Mouse (Mus musculus) liver, embryonic 13.5 days (tissue): ENCODE measurements at regions not wholly inside any gene's neighbourhood (a gene's known extent, or its start where the extent isn't known, plus 50 kb on each side); places are given as distances from the start of the nearest gene placed in this dataset.
"Not testable (repeated sequence)": the region's sequence is repeated elsewhere in the genome, so short reads cannot be mapped to it uniquely, and the experiment has no call there.

Experiments used
- ATAC-seq: fragments of 200-750 bp; cut with Nextera tagmentation; 2 replicates; pipeline ENCODE4 v1.8.0; 2017; ENCODE audit warnings: low read depth, mild to moderate bottlenecking, moderate number of reproducible peaks, moderate library complexity
- DNase-seq: peaks from one replicate; pipeline ENCODE4 v3.0.0; 2022
- H3K27ac ChIP-seq: fragments of 300-500 bp; sonication (generic); 2 replicates; pipeline ENCODE4 v1.5.1; 2015; ENCODE audit warnings: moderate library complexity, mild to moderate bottlenecking, inconsistent platforms
- H3K27me3 ChIP-seq: fragments of 300-500 bp; sonication (generic); 2 replicates; pipeline ENCODE4 v1.6.1; 2015; ENCODE audit warnings: mild to moderate bottlenecking, inconsistent platforms
- H3K36me3 ChIP-seq: fragments of 300-500 bp; sonication (generic); 2 replicates; pipeline ENCODE4 v1.6.1; 2015; ENCODE audit warnings: mild to moderate bottlenecking, inconsistent platforms
- H3K4me1 ChIP-seq: fragments of 300-500 bp; sonication (generic); replicated peaks from 2 replicates; pipeline ENCODE4 v1.6.1; 2015; ENCODE audit warnings: inconsistent platforms
- H3K4me2 ChIP-seq: fragments of 300-500 bp; sonication (generic); 2 replicates; pipeline ENCODE4 v1.6.1; 2015; ENCODE audit warnings: inconsistent platforms, mild to moderate bottlenecking, moderate library complexity
- H3K4me3 ChIP-seq: fragments of 300-500 bp; sonication (generic); replicated peaks from 2 replicates; pipeline ENCODE4 v1.5.1; 2015; ENCODE audit warnings: mild to moderate bottlenecking, inconsistent platforms
- H3K9ac ChIP-seq: fragments of 300-500 bp; sonication (generic); 2 replicates; pipeline ENCODE4 v1.6.1; 2015; ENCODE audit warnings: mild to moderate bottlenecking, inconsistent platforms
- H3K9me3 ChIP-seq: fragments of 300-500 bp; sonication (generic); replicated peaks from 2 replicates; pipeline ENCODE4 v1.6.1; 2016; ENCODE audit warnings: inconsistent platforms
- WGBS: fragments of 180-500 bp; shearing (Covaris S2); methylation state at CpG from one replicate; pipeline ENCODE4 v1.1.7; 2015; ENCODE audit not compliant: insufficient replicate concordance; 5-methylcytosine and 5-hydroxymethylcytosine counted together

DNA sequence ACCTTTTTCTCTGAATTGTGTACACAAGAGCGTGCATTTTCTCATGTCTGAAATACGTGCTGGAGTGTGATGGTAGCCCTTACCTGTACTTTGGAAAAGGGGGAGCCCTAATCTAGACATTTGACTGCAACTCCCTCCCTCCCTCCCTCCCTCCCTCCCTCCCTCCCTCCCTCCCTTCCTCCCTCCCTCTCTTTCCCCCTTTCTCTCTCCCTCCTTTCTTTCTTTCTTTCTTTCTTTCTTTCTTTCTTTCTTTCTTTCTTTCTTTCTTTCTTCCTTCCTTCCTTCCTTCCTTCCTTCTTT lies 82.6 kb upstream of the Nrip1 start:
- Histone ChIP-seq H3K9ac (peak overlapping the region; percentile 28; the same call in 1 of the 2 replicates), H3K4me3 (peak overlapping the region; percentile 20), H3K27ac (peak overlapping the region; percentile 93), H3K4me2 (peak overlapping the region; percentile 57), H3K4me1 (peaks cover 64% of the 10 kb centered on the region)
- not testable (repeated sequence) for H3K36me3 ChIP-seq, H3K9me3 ChIP-seq, DNase-seq, H3K27me3 ChIP-seq
- WGBS: 29% methylated on average over 2 of the region's 2 CpGs
- ATAC-seq: peak; percentile 56

DNA sequence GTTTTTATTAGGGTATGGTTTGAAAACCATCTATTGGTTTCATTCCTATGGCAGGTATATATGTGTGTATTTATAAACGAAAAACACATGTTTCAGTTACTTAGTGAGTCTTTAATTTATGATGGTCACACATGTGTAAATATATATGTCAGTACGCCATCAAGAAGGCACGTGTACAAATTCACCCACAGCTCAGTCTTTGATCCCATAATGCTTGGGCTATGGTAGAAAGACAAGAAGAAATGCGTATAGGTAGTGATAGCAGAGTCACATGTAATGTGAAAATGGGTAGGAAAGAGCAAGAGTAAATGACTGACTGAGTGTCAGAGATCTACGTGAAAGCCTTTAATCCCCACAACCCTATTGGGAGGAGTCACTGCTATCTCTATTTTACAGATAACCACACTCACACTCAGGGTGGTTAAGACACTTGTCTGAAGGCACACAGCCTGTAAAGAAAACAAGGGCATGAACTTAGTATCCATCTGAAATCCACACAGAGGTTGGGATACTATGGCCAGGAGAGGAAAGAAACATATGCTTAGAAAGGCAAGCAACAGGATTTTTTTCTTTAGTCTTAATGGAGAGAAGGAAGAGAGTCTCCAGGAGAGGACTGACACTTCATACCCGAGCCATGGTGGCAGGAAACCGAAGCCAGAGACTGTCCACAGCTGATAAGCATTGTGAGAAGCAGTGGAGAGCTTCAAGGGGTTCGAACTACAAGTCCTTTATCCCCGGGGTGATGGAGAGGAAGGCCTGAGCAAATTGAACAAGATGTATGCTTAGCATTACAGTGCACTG lies 82.1 kb upstream of the Nrip1 start:
- peak overlapping the region; percentile 20 for H3K4me3 ChIP-seq
- H3K27me3 ChIP-seq: no peaks in the 10 kb centered on the region
- peak; percentile 58 for DNase-seq
- H3K4me1 ChIP-seq: peaks cover 62% of the 10 kb centered on the region
- peak overlapping the region; percentile 93 for H3K27ac ChIP-seq
- no peaks in the 10 kb centered on the region for H3K36me3 ChIP-seq
- peak overlapping the region; percentile 57 for H3K4me2 ChIP-seq
- H3K9ac ChIP-seq: peak overlapping the region; percentile 28; the same call in 1 of the 2 replicates
- H3K9me3 ChIP-seq: no peaks in the 10 kb centered on the region
- peak; percentile 96 for ATAC-seq
- 24% methylated on average over 9 of the region's 9 CpGs for whole genome bisulfite sequencing

DNA sequence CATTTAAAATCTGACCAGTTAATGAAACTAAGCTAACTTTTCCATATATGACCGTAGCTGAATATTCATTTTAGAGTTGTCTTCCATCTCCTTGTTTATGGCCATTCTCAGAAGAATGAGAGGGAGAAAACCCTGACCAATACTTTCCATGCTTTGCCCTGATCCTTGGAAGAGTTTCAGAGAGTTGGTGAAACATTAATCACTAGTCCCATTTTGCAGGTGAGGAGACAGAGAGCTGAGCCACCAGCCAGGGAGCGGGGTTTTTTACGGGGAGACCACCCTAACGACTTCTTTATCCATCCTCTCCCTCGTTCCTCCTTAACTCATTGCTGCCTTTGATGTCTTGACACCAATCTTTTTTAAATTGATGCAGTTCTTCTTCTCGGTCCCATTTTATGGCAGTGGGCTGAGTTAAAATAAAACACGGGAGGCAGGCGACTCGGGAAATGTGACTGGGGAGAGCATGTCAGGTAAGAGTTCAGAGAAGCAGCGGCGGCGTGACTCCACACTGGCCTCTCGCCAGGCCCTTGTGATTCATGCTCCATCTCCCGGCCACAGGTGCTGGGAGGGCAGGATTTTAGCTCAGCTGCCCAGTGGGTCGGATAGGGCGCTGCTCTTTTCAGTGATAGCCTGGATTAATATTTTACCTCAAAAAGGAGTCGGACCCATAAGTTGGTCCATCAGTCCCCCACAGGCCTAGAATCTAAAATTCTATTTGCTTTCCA lies 81.3 kb upstream of the Nrip1 start:
- no peaks in the 10 kb centered on the region for H3K27me3 ChIP-seq
- ATAC-seq: no peak
- no peaks in the 10 kb centered on the region for H3K9me3 ChIP-seq
- H3K36me3 ChIP-seq: no peaks in the 10 kb centered on the region
- H3K4me3 ChIP-seq: no peak overlapping the region
- WGBS: 79% methylated on average over 17 of the region's 17 CpGs
- no peak for DNase-seq
- H3K4me2 ChIP-seq: no peak overlapping the region
- peaks cover 56% of the 10 kb centered on the region for H3K4me1 ChIP-seq
- H3K27ac ChIP-seq: peak overlapping the region; percentile 93
- no peak overlapping the region for H3K9ac ChIP-seq

DNA sequence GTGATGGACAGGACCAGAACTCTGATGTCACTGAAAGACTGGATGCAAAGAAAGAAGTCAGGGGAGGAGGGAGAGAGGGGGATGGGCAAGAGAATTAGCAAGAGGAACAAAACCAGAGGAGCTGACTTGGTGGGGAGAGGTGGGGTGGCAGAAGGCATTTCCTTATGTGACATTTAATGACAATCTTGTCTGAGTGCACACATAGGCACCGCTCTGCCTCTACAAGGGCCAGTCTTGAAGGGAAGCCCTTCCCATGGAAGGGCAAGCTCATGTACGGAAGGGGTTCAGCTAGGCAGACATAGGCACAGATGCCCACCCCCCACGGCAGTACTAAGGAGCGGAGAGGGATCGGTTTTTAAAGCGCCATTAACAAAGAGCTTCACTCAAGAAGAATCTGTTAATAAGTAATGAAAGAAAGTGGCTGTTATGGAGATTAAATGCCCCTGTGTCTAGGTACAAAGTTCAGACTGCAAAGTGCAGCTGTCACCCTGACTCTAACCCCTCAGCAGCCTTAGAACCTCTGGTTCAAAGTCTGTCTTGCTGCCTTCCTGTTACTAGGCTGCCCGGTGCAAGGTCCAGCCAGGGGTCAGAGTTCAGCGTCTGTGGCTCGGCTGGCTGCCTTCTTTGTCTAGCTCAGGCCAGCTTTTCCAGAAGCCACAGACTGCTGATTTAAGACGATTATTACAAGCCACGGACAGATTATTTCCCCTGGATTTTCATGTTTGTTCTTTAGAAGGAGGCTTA lies 80.0 kb upstream of the Nrip1 start:
- H3K9ac ChIP-seq: no peak overlapping the region
- no peaks in the 10 kb centered on the region for H3K9me3 ChIP-seq
- peaks cover 44% of the 10 kb centered on the region for H3K4me1 ChIP-seq
- no peak for DNase-seq
- H3K27me3 ChIP-seq: no peaks in the 10 kb centered on the region
- WGBS: 48% methylated on average over 11 of the region's 11 CpGs
- no peak overlapping the region for H3K4me3 ChIP-seq
- H3K36me3 ChIP-seq: no peaks in the 10 kb centered on the region
- H3K4me2 ChIP-seq: no peak overlapping the region
- ATAC-seq: no peak
- H3K27ac ChIP-seq: no peak overlapping the region; the same call in 1 of the 2 replicates

DNA sequence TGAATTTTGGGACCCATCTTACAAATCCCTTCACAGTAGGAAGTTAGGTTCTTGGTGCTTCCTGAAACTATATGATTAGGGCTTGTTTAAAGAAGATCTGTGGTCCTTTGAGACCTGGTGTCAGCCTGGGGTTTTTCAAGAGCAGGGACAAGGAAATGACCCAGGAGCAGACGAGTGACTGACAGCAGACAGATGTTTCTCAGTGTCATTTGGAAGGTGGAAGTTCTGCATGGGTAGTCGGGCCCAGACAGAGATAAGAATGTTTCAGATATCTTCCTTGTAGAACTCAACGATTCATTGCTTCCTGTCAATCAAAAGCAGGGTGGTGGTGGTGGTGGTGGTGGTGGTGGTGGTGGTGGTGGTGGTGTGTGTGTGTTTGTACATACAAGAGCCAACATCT lies 75.1 kb upstream of the Nrip1 start:
- no peak overlapping the region for H3K27ac ChIP-seq
- H3K4me2 ChIP-seq: no peak overlapping the region
- no peaks in the 10 kb centered on the region for H3K36me3 ChIP-seq
- ATAC-seq: no peak
- peaks cover 11% of the 10 kb centered on the region; the same call in 1 of the 2 replicates for H3K4me1 ChIP-seq
- no peaks in the 10 kb centered on the region for H3K27me3 ChIP-seq
- no peak overlapping the region for H3K4me3 ChIP-seq
- no peaks in the 10 kb centered on the region for H3K9me3 ChIP-seq
- H3K9ac ChIP-seq: no peak overlapping the region
- no peak for DNase-seq
- 10% methylated on average over 3 of the region's 3 CpGs for WGBS

DNA sequence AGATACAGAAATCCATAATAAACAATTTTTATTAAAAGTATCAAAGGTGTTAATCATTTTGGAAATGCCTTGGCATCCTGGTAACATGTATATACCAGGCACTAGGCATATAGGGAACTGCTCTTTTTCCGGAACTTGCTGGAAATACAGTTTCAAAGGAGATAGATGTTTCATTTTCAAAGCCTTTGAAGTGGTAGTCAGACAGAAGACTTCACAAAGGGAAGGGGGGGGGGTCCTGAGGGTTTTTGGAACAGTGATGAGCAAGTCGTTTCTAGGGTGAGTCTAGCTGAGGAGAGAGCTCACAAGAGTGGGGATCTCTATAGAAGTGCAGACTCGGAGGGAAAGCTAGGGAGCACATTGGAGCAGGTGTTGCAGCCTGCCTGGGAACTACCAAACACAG lies 73.4 kb upstream of the Nrip1 start:
- 54% methylated on average over 3 of the region's 3 CpGs for WGBS
- ATAC-seq: no peak

DNA sequence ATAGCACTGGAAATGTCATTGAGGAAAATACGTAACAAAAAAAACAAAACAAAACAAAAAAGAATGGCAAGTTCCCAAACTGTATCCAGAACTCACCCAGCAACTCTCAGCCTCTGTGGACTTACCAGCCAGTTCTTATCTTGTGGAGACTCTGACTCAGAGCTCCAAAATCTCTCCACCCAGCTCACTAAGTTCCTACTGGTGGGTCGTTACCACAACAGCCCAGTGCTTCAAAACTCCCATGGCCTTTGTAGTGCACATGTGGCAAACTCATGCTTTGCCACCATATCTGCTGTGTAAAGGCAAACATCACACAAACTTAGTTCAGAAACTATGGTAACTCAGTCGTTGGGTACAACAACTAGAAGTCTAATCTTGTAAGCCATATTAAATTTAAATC lies 71.0 kb upstream of the Nrip1 start:
- no peaks in the 10 kb centered on the region for H3K27me3 ChIP-seq
- no peaks in the 10 kb centered on the region for H3K9me3 ChIP-seq
- H3K36me3 ChIP-seq: no peaks in the 10 kb centered on the region
- DNase-seq (no peak), ATAC-seq (peak; percentile 52; the same call in 1 of the 2 replicates)
- H3K4me1 ChIP-seq: peaks cover 20% of the 10 kb centered on the region
- no peak overlapping the region for H3K9ac ChIP-seq
- no peak overlapping the region for H3K4me2 ChIP-seq
- no peak overlapping the region for H3K27ac ChIP-seq
- 33% methylated on average over 3 of the region's 3 CpGs for WGBS
- H3K4me3 ChIP-seq: no peak overlapping the region

More for the DNA sequence above, 73.4 kb upstream of the Nrip1 start:
- no peak overlapping the region for H3K4me3 ChIP-seq
- H3K9ac ChIP-seq: no peak overlapping the region
- H3K4me1 ChIP-seq: peaks cover 12% of the 10 kb centered on the region
- H3K27ac ChIP-seq: no peak overlapping the region
- H3K27me3 ChIP-seq: no peaks in the 10 kb centered on the region
- no peak overlapping the region for H3K4me2 ChIP-seq
- DNase-seq: no peak
- no peaks in the 10 kb centered on the region for H3K36me3 ChIP-seq
- no peaks in the 10 kb centered on the region for H3K9me3 ChIP-seq

DNA sequence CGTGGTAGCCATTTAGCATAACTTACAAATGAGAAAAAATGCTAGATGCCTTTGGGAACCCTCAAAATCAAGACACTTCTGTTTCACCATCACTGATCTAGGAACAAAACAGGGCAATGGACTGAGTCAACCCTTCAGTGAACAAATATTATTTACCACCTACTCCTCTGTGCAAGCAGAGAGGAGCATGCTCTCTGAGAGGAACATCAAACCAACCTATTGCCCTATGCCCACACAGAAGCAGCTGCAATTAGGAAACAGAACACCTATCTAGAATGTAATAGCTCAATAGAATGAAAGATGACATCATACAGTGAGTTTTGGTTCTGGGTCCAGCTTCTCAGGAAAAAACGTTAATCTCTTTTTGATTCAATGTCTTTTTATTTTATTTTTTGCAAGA lies 69.0 kb upstream of the Nrip1 start:
- Histone ChIP-seq H3K4me2 (no peak overlapping the region), H3K27ac (no peak overlapping the region), H3K9ac (no peak overlapping the region), H3K27me3 (no peaks in the 10 kb centered on the region), H3K4me1 (peaks cover 20% of the 10 kb centered on the region), H3K9me3 (no peaks in the 10 kb centered on the region), H3K36me3 (no peaks in the 10 kb centered on the region), H3K4me3 (no peak overlapping the region)
- ATAC-seq: no peak
- WGBS: 48% methylated on average over 2 of the region's 2 CpGs
- no peak for DNase-seq

DNA sequence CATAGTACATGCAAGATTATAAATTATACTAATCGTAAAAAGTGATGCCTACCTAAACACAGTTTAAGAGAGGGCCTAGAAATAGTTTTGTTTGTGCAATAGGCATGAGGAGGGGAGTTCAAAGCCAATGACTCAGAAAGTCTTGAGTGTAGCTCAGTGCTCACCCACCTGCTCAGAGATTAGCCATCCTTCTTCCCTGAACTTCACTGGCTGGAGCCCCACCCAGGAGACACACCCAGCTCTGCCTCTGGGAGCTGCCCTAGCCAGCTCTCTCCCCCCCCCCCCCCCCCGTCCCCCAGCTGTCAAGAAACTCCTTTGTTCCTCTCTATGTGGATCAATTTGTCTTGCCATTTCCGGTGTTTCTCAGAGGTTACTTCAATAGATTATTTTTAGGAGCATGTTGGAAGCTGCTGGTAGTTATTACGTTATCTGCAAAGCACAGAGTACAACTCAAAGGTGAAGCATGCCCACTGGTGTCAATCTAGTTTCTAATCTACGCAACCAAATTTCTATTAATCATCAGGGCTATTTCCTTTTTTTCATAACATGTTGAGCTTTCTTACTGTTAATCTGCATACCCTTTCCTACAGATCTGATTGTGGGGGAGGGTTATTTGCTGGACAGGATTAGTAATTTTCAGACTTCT lies 68.3 kb upstream of the Nrip1 start:
- H3K36me3 ChIP-seq: no peaks in the 10 kb centered on the region
- DNase-seq (peak; percentile 9), ATAC-seq (peak; percentile 98)
- WGBS: 16% methylated on average over 5 of the region's 5 CpGs
- no peak overlapping the region for H3K4me3 ChIP-seq
- no peak overlapping the region for H3K9ac ChIP-seq
- H3K27me3 ChIP-seq: no peaks in the 10 kb centered on the region
- peaks cover 20% of the 10 kb centered on the region for H3K4me1 ChIP-seq
- no peaks in the 10 kb centered on the region for H3K9me3 ChIP-seq
- H3K4me2 ChIP-seq: no peak overlapping the region; the same call in 1 of the 2 replicates
- H3K27ac ChIP-seq: no peak overlapping the region

DNA sequence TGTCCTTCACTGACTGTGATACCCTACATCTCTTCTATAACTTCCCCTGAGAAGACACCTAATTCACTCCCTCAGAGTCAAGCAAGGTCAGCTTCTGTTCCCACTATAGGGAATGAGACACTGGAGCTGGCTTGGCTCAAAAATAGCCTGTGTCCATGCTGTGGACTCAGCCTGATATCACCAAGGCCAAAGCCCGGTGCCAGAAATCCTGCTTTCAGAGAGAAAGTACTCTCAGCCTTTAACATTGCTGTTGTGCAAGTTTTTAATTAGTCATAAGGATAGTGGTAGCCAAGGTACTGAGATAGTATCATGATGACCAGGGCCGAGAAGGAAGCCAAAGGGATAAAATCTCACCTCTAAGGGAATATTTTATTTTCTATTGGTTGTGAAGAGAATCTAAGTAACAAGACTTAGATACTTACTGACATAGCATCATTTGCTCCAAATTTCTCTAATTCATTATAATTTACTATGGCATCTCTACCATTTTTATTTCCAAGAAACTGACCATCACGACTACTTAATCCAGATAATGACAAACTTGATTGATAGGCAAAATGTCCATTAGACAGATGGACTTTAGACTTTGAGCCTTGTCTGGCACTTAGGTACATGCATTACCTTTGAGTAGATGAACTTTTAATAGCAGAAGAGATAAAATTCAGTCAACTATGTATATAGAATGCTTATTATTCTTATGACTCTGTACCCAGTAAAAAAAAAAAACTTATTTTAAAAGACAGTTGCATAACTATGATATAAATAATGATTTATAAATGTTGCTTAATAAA lies 64.7 kb upstream of the Nrip1 start:
- Histone ChIP-seq H3K27me3 (no peaks in the 10 kb centered on the region), H3K9ac (no peak overlapping the region), H3K4me3 (no peak overlapping the region), H3K4me1 (peaks cover 16% of the 10 kb centered on the region), H3K4me2 (no peak overlapping the region), H3K27ac (no peak overlapping the region), H3K36me3 (no peaks in the 10 kb centered on the region), H3K9me3 (no peaks in the 10 kb centered on the region)
- WGBS: 67% methylated on average over 3 of the region's 3 CpGs
- ATAC-seq (no peak), DNase-seq (no peak)
